Mouse (Mus musculus): ENCODE results near the gene Gm17617.
"Not testable (repeated sequence)": the region's sequence is repeated elsewhere in the genome, so short reads cannot be mapped to it uniquely, and the experiment has no call there.

Gm17617 gene

GRCm38 (mm10) chr13:55124903-55125302, 8.4 kb downstream of the Gm17617 start:
- DNase-seq (ENCODE audit: low spot score): no peak

- DNase-seq (ENCODE audit: low spot score): no peak
Observed at GRCm38 (mm10) chr13:55114375-55114774, 19.0 kb downstream of the Gm17617 start.

- no peak for DNase-seq (ENCODE audit: low spot score)
Observed at GRCm38 (mm10) chr13:55107694-55108093, 25.7 kb downstream of the Gm17617 start.

GRCm38 (mm10) chr13:55107116-55107515, 26.2 kb downstream of the Gm17617 start:
- DNase-seq (ENCODE audit: low spot score): no peak

GRCm38 (mm10) chr13:55105953-55106691, 27.2 kb downstream of the Gm17617 start:
- DNase-seq (ENCODE audit: low spot score): peak; percentile 5

- DNase-seq (ENCODE audit: low spot score): peak; percentile 96
Observed at GRCm38 (mm10) chr13:55105045-55105952, 28.0 kb downstream of the Gm17617 start, which contains the start of gene Zfp346. Gene Zfp346 (plus strand): TSS chr13:55105311.

- DNase-seq (ENCODE audit: low spot score): no peak
Observed at GRCm38 (mm10) chr13:55103351-55103750, 30.0 kb downstream of the Gm17617 start.

GRCm38 (mm10) chr13:55102366-55102765, 31.0 kb downstream of the Gm17617 start:
- no peak for DNase-seq (ENCODE audit: low spot score)

GRCm38 (mm10) chr13:55101627-55102026, 31.7 kb downstream of the Gm17617 start:
- DNase-seq (ENCODE audit: low spot score): no peak

GRCm38 (mm10) chr13:55099726-55100478, 33.4 kb downstream of the Gm17617 start, which contains the start of gene Uimc1:
Gene Uimc1 (minus strand): TSS chr13:55100300.
- DNase-seq (ENCODE audit: low spot score): peak; percentile 66

- peak; percentile 7 for DNase-seq (ENCODE audit: low spot score)
Observed at GRCm38 (mm10) chr13:55099066-55099725, 34.2 kb downstream of the Gm17617 start.

GRCm38 (mm10) chr13:55097841-55098240, 35.5 kb downstream of the Gm17617 start:
- not testable (repeated sequence) for DNase-seq (ENCODE audit: low spot score)

GRCm38 (mm10) chr13:55092588-55092987, 40.8 kb downstream of the Gm17617 start:
- DNase-seq (ENCODE audit: low spot score): no peak

Measured in ovary, postnatal 14 days (tissue).